Mouse (Mus musculus) layer of hippocampus, postnatal 25 days (tissue): ENCODE measurements at regions not wholly inside any gene's neighbourhood (a gene's known extent, or its start where the extent isn't known, plus 50 kb on each side); places are given as distances from the start of the nearest gene placed in this dataset.

Experiments
- DNase-seq, 2 experiments: peaks; one replicate each; pipeline ENCODE4 v3.0.0; 2022; ENCODE audit warnings: mixed read lengths in 2 of 2, low spot score in 1 of 2; ENCODE audit errors: extremely low spot score in 1 of 2

DNA sequence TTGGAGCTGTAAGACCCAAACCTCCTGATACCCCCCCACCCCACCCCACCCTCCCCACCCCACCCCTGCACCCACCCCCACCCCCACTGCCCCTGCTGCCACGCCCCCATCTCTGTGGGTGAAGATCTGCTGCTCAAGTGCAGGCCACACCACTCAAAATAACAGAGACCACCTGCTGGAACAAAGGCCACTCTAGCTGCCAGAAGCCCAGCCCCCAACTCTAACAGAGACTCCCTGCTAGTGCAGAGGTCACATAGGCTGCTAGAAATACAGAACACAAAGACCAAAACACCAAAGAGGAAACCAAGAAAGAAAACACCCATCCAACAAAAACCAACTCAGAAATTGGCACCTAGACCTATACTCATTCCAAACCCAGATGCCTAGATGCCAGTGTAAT, 58.9 kb downstream of the Olfr267 start:
- no peak for DNase-seq

DNA sequence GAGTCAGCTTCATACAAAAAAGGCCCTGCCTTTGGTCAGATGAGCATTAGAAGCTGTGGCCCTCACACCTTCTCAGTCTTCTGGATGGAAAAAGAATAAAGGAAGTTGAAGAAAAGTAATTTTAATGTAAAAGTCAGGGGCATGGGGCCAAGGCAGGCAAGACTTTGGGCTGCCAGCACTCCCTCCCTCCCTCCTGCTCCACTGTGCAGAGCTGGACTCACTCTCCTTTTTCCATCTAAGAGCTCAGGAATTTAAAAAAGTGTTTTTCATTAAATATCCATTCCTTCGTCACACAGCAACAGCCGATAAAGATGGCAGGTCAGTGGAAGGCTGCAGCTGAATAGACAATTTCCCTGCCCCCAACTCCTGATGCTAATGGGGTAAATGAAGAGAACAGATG, 61.1 kb downstream of the Olfr267 start:
- DNase-seq: no peak

DNA sequence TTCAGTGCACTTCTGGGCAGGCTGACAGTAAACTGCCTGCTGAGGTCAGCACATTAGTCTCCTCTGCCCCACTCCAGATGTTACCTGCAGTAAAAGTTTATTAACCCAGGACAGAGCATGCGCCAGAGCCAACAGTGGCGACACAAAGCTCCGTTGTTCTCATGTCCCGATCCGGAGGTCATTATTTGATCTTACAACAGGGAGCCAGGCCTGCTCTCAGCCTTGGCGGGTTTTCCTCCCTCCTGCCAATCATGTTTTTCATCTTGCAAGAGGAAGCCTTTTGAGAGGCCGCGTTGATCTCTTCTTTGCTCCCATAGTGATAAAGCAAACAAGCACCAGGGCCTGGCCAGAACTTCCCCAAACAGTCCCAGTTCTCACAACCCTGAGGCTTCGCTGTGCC, 64.7 kb downstream of the Olfr267 start:
- DNase-seq: no peak

DNA sequence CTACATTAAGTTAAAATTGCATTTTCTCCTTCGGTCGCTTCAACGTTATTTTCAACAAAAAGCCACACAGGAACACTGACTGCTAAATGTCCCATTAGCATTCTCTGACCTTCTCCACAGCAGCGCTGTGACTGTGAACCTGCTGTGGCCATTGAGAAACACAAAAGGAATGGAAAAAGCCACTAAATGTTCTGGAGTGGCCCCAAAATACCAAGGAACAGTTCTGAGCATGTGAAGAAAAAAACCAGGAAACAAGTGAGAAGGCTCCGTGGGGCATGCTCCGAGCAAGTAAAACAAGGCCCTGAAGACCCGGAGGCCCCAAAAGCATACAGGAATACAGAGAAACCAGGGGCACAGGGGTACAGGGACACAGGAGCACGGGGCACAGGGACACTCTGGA, 66.8 kb downstream of the Olfr267 start:
- no peak for DNase-seq

GRCm38 (mm10) chr4:58716426-58716825, 71.1 kb downstream of the Olfr267 start:
- no peak for DNase-seq

- DNase-seq: no peak
Measured at GRCm38 (mm10) chr4:58715846-58716245, 71.7 kb downstream of the Olfr267 start.

DNA sequence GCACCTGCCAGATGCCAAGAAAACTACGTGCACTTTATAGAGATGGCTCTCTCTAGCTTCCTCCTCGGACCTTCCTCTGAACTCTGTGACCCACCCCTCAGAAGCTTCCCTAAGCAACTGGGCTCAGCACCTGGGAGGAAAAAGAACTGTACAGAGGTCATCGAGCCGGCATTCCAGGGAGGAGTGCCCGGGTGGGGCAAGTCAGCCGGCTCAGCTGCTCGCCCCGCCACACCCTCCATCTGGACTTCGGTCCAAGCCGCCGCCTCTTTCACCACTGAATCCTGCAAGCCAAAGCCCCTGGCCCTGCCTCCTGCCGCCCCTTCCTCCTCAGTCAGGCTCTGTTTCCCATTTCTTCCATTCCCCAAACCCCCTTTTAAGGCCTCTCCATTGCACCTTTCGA, 73.3 kb downstream of the Olfr267 start:
- no peak for DNase-seq

- DNase-seq: no peak
Measured at GRCm38 (mm10) chr4:58712875-58713274, 74.6 kb downstream of the Olfr267 start.

- no peak for DNase-seq
Measured at GRCm38 (mm10) chr4:58712166-58712565, 75.3 kb downstream of the Olfr267 start.

DNA sequence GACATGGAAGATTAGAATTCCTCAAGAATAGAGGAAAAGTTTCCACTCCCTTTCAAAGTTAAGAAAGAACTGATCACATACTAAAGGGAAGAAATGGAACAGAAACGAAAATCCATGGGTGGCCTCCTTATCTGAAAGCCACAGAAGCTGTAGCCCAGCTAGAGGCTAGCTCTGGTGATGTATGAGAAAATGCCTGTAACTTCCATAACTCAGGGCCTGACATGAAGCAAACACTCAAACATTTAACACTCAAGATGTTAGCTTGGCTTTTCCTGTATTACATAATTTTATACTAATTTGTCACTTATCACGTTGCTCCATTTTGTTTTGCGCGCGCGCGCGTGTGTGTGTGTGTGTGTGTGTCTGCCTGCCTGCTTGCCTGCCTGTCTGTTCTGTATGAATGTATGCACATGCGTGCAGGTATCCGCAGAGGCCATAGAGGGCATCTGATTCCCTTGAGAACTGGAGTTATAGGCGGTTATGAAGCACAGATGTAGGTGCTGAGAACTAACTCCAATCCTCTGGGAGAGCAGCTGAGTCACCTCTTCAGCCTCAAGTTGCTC, 88.2 kb downstream of the Olfr267 start:
- DNase-seq: no peak

GRCm38 (mm10) chr4:58698828-58699227, 88.7 kb downstream of the Olfr267 start:
- DNase-seq: no peak

GRCm38 (mm10) chr4:58696684-58697083, 90.8 kb downstream of the Olfr267 start:
- DNase-seq: no peak

DNA sequence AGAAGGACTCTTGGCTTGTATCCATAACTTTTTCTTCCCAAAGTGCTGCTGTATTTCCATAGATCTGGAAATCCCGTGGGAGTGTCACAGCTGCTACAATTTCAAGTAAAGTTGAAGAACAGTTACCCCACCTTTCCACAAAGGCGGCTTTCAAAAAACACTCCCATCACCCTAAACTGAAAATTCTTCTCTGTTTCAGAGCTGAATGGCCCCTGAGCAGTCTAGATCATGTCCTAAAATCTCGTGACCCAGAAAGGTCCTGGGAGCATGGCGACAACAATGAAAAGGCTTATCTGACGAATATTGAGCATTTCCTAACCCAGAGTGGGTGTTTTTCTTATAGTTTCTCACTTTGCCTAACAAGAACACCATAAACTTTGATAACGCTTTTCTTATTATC, 92.2 kb downstream of the Olfr267 start:
- DNase-seq: no peak

- DNase-seq: no peak
Measured at GRCm38 (mm10) chr4:58693018-58693417, 94.5 kb downstream of the Olfr267 start.

DNA sequence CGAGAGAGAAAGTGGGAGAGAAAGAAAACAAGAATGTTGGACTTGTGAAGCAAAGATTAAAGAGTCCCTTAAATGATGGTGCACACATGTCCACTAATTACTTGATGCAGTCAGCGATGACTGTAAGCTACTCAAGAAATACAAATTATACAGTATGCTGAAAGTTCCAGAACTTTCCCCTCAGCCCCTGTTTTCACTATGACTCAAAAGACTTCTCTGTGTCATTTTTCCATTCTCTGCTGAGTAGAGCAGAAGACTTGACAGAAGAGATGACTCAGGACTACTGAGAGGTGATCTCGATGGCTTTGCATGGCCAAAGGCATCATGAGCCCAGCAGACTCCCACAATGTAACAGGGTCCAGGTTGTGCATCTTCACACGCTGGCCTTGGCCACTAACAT, 105.6 kb downstream of the Olfr267 start:
- no peak for DNase-seq

- DNase-seq: no peak
Measured at GRCm38 (mm10) chr4:58677701-58678385, 109.7 kb downstream of the Olfr267 start.

DNA sequence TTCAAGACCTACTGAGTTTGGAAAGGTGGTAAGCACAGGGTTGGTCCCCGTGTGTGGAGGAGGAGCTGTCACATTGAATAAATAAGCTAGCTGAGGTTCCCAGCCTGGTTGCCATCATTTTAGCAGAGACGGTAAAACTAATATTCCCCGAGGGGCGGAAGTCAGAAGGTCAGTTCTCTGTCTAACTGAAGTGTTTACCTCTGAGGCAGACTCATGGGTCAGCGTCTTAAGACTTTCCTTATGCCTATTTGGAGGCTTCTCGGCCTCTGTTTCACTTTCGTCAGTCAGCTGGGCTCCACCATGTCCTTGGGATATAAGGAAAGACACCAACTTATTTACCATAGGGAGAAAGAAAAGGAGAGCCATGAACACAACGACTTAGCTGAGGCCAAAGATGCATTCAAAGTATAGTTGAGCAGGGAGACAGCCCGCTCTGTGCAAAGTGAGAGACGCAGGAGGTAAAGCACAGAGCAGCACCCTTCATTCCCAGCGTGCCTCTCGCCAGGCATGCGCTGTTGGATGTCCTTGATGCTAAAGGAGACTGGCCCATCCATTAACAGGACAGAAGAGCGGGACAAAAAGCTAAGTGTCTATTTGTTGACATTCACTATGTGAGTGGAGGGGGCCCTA, 116.0 kb downstream of the Olfr267 start:
- DNase-seq: no peak

DNA sequence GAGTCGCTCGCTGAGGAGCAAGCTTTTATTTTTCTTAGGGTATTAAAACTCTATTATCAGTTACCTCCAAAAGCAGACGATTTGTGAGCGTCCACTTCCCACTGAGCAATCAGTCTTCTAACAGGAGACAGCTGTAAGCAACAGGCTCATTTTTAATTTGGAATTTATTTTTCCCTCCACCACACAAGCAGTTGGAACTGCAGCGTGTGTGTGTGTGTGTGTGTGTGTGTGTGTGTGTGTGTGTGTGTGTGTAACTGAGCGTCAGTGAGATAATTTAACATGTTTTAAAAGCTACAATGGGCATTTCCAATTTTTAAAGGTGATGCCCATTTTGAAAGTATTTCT, 116.6 kb downstream of the Olfr267 start:
- no peak for DNase-seq

DNA sequence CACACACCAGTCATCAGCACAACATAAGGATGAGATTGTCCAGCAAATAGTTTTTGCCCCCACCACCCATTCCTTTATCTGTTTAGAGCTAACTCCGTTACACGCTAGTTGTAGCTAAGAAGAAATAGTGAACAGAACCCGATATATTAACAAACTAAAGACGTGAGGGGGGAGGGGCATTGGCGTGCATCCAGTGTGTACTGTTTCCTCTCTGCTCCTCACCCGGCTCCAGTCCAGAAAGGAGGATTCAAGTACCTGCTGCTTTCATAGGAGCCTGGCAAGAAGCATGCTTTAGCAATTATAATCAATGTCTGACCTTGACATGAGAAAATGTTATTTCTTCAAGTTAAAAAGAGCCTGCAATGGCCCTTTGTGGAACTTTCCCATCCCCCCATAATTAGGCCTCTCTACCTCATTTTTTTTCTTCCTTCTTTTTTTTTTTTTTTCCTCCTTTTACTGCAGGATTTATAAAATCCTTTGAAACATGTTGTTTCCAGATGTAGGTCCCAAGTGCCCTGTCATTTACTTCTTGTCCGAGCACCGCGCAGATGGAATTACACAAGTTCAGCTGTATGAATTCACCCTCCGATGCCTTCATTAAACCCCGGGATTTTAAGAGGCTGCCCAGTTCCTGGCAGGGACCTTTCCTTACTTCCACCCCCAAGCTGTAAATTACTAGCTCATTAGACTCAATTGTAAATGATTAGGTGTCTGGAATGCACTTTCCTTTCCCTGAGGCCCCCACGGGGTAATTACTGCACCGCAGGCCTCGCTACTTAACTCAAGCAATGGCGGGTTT, 116.6 kb upstream of the Lpar1 start:
- no peak for DNase-seq

- no peak for DNase-seq
Measured at GRCm38 (mm10) chr4:58668368-58669153, 114.9 kb upstream of the Lpar1 start.
